Mouse (Mus musculus) induced T-regulatory cell, adult 2 months (primary cell): ENCODE results near the gene Ube2o.

ENCODE experiments used
- DNase-seq: peaks from one replicate; pipeline ENCODE4 v3.0.0-alpha.2; 2012; ENCODE audit warnings: low read depth

Gene Ube2o

DNA sequence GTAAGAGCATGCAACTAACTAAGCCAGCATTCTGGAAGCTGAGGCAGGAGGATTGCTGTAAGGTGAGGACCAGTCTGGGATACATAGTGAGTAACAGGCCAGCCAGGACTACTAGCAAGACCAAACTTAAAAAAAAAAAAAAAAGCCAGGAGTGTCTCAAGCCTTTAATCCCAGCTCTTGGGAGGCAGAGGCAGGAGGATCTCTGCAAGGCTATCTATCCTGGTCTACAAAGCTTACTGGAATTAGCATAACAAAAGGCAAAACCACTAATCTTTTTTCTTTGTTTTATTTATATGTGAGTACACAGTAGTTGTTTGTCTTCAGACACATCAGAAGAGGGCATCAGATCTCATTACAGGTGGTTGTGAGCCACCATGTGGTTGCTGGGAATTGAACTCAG, 93.0 kb downstream of the Ube2o start:
- DNase-seq = no peak
